Mouse (Mus musculus) c-Kit-positive CD71-positive TER-119-negative erythroid progenitor cells, embryonic 14.5 days (primary cell): Measurements from ENCODE around the gene Map4.

Experiments
- DNase-seq: peaks from one replicate; pipeline ENCODE4 v3.0.0-alpha.2; 2013; ENCODE audit warnings: low read depth

Gene Map4

DNA sequence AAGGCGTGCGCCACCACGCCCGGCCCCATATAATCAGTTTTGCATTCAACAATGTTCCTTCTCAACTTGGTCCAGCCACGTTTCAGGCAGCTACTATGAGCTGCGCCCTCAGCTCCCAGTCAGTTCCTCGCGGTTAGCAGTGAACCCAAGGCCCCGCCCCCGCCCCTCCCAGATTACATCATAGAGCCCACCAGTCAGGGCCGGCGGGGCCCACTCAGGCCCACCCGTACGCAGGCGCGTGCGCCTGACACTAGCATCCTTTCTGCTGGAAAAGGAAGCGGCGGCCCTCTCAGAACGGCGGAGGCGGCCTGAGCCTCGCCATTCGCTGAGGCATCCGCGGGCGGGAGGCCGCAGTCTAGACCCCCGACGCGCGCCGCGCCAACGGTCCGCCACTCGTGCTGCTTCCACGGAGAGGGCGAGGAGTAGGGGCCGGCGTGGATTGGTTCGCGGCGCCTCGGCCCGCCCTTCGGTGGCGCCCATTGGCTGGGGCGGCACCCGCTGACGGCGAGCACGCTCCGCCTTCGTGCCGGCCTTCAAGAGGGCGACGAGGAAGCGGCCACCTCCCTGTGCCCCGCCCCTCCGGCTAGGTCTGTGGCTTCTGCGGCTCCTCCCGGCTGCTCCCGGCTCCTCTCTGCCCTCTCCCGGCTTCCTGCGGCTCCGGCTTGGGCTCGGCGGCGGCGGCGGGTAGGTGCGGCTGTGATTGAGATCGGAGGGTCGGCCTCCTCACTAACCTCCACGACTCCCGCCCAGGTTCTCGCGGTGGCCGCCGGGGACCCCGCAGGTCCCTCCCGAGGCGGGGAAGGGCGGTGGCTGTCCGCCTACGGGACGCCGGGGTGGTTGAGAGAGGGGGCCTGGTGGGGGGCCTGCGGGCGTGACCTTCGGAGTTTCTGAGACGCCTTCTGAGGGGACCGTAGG lies at the start of gene Map4:
Gene Map4, plus strand, starts transcription at position 204 of the 915 bp plus-strand sequence.
- peak; percentile 83 for DNase-seq

DNA sequence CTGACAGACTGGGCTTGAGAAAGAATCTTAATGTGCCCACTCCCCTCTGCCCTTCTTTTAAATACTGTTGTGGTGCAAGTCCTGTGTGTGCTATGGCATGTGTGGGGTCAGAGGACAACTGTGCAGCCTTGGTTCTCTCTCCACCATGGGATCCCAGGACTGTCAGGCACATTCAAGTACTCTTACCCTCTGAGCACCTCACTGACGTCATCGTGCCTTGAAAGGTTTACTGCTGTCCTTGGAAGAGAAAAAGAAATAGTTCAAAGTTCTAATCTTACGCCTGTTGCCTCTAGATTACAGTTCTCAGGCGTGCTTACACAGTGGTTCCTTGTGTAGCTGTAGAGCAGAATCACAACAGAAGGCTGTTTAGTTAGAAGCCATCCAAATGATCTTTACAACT lies 45.0 kb upstream of the Map4 start:
- no peak for DNase-seq

DNA sequence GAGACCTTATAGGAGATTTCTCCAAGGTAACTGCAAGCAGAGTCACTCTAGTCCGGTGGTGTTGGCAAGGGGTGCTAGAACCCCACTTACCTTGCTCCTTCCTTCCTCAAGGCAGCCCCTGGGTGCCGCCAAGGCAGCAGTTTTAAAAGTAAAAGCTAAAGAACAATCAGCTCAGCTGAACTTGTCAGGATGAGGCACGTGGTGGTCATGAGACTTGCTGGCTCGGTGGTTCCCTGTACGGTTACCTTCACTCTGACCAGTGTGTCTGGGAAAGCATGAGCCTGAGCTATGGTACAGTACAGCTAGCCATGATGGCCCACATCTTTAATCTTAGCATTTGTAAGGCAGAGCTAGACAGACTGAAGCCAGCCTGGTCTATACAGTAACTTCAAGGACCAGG lies 43.9 kb upstream of the Map4 start:
- DNase-seq = no peak

DNA sequence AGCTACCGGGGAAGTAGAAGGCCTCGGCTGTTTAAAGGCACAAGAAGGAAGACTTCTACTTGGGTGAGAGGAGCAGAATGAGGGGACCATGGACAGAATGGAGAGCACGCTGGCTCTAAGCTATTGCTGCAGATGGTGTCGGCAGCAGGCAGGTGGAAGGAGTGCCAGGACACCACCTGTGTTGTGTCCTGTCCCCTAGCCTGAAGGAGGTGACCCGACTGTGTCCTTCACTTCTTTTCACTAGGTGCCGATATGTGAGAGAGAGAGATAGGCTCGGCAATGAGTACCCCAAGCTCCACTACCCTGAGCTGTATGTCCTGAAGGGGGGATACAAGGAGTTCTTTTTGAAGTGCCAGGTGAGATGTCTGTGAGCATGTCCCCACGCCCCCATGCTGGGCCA lies 39.8 kb upstream of the Map4 start:
- no peak for DNase-seq

DNA sequence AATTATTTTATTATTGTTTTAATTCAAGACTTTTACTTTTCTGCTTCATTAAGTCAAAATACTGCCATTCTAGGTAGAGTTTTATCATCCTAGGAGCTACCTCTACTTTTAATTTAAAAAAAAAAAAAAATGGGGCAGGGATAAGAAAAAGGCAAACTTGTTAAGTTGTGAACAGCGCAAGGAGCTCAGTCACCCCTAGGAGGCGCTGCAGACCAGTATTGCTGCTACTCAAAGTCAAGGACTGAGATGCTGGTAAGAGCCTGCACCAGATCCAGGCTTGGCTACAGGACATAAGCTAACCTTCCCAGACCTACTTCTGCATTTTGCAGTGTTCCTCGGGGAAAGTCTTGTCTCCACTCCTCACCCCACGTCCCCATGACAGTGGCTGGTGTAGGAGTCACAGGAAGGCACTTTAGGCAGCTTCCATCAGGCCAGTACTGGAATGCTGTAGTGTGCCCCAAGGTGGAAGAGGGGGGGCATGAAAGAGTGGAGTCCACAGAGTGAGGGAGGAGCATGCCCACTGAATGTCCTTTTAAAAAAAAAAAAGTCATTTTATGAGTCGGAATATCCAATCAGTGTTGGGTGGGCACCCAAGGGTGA lies 38.5 kb upstream of the Map4 start:
- DNase-seq = peak; percentile 55

DNA sequence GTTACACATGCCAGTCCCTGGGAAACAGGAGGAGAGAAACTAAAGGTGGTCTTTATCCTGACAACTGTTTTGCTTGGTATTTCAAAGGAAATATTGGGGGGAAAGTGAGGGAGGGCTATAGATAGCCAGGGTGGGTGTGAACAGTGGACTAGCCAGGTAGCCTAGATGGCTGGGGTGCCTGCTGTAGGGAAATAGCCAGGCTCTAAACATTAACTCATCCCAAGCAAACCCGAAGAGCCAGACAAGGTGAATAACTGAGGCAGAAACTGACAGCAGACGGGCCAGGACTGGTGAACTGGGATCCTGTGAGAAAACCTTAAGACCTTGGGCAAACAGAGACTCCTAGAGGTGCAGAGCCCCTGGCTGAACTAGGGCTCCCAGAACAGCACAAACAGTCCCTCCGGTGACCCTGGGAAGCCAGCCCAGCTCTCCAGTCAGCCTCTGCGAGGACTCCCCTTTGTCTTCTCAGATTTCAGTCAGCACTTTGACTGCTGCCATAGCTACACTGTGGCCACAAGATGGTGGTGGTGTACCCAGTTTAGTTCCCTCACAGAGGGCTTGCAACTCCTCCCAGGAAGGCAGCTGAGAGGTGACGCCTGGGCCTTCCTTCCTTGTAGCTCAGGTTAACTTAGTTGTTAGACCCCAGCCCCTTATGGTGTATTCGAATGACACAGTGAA lies 36.7 kb upstream of the Map4 start:
- peak; percentile 46 for DNase-seq

DNA sequence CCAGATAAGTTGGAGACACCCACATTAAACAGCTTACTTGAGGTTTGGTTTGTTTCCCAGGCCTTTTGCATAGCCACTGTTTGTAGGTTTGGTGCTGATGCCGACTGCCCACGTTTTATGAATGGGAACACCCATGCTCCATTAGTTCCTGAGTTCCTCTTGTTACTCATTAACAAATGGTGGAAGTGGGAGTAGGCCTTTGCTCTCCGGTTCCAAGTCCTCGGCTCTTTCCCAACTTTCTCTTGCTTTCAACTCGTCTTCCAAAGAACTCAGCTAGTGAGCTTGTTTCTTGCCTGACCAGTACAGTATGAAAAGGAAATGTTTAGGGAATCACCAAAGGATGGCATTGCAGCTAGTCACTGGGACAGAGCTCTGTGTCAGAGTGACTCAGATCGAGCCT lies 35.7 kb upstream of the Map4 start:
- no peak for DNase-seq

DNA sequence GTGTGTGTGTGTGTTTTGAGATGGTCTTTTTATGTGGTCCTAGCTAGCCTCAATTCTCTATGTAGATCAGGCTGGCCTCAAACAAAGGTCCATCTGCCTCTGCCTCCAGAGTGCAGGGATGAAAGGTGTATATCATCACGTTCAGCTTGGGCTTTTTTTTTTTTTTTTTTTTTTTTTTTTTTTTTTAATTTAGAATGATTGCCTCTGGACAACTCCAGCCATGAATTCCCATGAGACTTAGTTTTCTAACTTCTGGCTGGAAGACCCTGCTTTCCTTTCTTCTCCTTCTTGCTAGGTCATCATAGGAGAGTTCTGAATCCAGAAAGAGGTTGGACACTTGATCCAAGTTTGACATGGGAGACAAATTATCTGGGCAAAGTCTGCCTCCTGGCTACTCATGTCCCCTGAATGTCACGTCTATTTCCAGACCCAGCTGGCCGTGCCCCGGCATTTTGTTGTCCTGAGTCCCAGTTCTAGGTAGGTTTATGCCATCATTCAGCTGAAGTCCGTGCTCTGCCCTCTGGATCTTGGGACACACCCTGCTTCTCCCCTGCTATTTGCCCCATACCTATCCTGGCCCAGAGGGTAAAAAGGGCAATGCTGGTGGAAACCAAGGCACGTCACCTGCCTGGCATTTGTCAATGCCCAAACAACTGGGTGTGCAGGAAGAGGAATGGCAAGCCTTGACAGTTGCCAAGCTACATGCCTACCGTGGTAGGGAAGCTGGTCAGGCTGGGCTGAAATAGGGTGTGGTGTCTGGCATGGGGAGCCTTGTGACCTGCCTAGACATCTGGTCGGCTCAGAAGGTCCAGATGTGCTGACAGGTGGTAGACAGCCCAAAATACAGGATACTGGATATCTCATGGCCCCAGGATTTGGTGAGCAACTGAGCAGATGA lies 34.8 kb upstream of the Map4 start:
- DNase-seq = no peak

DNA sequence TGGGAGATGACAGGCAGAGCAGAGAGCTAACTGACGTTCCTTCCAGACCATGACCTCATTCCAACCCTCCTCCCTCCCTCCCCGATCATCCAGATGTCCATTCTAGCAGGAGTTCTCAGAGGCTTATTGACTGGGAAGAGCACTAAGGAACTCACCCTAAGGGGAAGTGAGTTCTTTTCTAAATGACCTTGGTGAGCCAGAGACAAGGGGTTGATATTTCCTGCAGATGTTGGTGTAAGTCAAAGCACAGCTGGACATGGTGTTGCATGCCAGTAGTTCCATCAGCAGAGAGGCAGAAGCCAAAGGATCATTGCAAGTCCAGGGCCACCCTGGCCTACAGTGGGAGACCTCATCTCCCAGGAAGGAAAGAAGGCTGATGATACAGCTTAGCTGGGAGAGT lies 33.2 kb upstream of the Map4 start:
- DNase-seq = no peak

DNA sequence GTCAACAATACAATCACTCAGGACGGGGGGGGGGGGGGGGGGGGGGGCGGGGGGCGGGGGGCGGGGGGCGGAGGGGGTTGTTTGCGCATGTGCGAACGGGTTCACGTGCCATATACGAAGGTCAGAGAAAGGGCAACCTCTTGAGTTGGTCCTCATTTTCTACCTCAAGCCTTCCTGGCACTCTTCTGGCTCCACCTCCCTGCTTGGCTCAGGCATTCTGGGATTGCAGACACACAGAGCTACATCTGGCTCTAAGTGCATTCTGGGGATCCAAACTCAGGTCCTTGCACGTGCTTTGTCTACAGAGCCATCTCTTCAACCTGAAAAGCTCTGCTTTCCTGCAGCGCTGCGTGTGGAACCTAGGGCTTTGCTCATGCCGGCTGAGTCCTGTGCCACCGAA lies 31.9 kb upstream of the Map4 start:
- DNase-seq = no peak

DNA sequence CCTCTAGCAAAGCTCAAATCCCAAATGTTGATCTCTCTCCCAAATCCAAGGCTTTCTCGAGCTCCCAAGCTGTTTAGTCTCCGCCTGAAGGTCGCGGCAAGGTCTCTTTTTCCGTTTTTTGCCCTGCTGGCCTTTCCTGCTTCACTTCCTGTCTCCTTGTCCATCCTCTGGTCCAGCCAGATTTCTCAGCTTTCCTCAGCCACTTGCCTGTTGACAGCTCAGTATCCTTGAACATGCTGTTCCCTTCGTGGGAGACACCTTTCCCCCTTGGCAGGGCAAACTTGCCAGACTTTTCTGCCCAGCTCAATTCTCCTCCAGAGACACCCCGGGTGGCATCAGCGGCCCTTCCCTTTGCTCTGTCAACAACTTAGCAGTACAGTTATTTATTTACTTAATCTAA lies 31.5 kb upstream of the Map4 start:
- no peak for DNase-seq

DNA sequence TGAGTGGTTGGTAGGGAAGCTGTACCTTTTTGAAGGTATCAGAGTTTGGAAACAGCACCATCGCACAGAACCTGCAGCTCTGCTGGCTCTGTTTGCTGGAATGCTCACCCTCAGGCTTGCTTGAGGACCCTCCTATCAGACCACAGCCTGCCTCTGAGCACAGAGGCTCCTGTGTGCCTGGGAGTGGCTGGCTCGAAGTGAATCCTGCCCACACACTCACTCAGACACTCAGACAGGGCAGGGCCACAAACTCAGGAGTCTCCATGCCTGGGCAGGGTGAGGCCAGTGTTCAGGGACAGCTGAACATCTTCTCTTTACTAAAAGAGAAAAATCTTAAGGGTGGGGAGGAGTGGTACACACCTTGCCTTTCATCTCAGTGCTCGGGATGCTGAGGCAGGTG lies 30.7 kb upstream of the Map4 start:
- no peak for DNase-seq

DNA sequence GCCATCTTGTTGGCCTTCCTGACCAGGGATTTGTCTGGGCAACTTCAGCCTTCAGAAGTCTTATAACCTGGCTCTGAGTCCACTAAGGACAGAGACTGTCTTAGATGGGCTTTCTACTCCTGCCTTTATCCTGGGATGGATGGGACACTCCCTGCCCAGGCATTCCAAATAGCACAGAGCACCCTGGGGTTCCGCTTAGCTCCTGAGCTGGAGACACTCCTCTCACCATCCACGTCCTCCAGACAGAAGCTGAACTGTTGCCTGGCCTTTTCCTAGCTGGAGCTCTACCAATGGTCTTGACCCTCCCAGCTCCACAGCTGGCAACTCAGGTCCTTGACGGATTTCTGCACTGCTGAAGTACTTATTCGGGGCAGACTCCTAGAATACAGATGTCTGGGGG lies 29.0 kb upstream of the Map4 start:
- DNase-seq = no peak

DNA sequence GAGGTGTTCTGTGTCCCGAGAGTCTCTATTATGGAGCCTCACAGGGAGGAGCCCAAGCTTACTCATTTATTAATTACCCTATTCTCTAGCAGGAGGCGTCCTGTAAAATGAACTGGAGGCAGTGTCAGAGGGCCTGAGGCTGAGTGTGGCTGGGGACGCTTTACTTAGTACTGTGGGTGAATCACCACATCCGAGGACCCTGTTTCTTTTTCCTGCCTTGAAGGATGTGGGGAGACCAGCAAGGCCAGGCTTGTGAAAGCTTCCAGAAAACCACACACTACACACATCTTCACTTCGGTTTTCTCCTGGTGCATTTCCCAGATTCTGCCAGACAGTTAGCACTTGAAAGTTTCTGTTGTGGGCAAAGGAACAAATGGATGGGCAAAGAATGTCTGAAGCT lies 28.5 kb upstream of the Map4 start:
- no peak for DNase-seq

DNA sequence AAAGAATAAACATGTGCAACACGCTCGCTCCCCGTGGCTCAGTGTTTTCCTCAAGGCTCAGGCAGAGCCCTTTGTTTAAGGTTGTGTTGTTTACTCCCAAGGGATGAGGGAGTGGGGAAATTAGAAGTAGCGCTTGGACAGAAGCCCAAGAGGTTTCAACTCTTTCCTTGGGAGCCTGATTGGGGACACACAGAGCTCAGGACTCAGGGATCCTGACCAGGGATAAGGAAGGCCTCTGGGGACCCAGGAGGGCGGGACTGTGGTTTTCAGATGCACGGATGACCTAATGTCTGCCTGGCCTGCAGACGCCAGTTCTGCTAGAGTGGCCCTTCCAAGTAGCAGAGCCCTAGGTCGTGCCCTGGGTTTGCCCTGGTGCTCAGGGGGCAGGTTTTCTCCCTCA lies 24.0 kb upstream of the Map4 start:
- no peak for DNase-seq

DNA sequence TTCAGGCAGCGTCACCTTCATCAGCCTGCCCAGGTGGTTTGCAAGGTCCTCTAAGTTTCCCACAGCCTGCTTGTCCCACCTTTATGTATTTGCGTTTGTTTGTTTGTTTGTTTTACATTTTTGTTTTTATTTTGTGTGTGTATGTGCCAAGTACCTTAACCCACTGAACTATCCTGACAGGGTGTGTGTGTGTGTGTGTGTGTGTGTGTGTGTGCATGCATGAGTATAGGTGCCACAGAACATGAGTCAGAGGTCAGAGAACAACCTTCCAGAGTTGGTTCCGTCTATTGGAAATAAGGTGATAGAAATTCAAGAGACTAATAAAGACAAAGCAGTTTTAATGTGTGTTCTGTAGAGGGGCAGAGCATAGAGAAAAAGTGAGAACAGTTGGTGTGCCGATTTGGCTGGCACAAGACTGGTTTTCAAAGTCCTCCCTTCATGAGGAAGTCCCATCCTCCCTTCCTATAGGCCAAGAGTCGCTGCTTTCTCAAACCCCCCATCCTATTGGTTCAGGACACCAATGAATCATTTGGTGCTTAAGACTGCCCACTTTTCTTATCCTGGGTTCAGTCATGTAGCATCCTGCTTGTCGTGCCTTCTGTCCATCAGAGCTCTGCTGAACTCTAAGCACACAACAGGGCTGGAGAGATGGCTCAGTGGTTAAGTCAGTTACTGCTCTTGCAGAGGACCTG lies 23.3 kb upstream of the Map4 start:
- no peak for DNase-seq

DNA sequence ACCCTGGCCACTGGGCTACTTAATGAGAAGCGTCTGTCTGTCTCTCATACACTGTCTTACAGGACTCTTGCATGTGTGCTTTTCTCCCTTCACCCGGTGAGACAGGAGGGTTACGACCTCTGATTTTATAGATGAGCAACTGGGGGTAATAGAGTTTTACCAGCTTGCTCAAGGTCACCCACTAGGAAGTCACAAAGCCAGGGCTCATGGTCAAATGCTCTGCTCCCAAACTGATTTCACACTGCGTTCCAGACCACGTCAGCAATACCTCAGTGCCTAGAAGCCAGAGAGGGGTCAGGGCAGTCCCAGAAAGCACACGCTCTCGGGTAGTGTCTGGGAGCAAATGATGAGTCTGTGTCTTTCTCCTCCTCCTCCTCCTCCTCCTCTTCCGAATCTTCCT lies 22.2 kb upstream of the Map4 start:
- DNase-seq = no peak

DNA sequence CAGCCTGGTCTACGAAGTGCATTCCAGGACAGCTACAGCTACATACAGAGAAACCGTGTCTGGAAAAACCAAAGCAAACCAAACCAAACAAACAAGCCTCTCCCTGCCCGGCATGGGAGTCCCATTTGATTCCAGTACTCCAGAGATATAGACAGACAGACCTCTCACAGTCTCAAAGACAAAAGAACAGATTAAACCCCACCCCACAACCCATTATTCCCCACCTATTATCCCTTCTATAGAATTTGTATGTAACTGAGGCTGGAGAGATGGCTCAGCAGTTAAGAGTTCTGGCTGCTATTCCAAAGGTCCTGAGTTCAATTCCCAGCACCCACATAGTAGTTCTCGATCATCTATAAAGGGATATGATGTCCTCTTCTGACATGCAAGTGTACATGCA lies 21.3 kb upstream of the Map4 start:
- no peak for DNase-seq

DNA sequence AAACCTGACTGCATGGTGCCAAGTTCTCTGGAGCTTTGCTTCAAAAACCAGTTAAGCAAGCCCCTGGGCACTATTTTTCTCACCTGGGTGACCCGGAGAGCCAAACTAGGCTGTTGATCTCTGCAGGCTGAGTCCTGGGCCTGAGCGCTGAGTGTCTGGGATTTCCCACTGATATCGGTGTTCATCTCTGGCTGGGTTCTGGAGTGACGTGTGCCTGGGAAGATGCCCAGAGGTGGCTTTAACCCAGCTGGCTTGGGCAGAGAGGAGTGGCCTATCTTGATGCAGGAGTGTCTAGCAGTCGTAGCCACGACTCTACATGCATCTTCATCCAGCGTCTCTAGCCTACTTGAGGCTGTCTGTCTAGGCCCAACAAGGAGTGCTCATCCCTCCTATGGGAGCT lies 19.5 kb upstream of the Map4 start:
- DNase-seq = no peak

DNA sequence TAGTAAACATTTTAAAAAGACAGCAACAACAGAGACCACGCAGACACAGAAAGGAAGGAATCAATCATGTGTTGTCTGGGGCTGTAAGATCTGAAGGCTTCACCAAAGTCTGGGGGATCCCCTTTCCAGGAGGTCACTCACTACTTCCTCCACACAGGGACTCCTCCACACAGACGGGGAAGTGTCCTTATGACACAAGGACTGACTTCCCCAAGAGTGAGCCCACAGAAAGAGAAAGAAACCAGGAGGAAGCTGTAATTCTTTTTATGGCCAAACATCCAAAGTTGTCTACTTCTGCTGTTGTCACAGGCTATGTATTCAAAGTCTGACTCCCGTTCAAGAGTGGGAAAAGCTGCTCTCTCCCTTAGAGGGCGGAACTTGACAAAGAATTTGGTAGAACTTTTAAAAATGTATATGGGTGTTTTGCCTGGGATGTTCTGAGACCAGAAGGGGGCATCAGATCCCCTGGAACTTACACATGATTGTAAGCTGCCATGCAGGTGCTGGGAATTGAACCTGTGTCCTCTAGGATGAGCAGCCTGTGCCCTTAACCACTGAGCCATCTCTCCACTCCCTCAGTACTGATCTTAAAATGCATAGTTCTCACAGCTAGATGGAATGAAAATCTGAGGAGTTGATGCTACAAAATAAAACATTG lies 16.9 kb upstream of the Map4 start:
- DNase-seq = no peak

DNA sequence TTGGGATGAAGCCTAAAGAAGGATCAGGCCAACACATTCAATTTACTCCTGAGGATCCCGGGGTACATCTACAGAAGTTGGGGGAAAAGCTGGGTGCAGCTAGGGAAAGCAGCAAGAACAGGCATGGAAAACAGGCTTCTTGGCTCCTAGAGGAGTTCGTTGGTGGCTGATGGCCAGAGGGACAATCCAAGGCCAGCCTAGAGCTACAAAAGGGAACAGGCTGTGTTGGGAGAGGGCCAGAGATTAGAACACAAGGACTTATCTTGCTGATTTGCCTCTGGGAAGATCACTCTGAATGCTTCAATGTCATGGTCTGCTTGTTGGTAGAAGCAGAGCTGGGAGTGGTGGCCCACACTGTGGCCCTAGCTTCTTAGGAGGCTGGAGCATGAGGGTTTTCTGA lies 13.3 kb upstream of the Map4 start:
- DNase-seq = no peak
